Mouse (Mus musculus): ENCODE measurements around the gene H2afb3.
"Not testable (repeated sequence)": the region's sequence is repeated elsewhere in the genome, so short reads cannot be mapped to it uniquely, and the experiment has no call there.

H2afb3 gene

DNA sequence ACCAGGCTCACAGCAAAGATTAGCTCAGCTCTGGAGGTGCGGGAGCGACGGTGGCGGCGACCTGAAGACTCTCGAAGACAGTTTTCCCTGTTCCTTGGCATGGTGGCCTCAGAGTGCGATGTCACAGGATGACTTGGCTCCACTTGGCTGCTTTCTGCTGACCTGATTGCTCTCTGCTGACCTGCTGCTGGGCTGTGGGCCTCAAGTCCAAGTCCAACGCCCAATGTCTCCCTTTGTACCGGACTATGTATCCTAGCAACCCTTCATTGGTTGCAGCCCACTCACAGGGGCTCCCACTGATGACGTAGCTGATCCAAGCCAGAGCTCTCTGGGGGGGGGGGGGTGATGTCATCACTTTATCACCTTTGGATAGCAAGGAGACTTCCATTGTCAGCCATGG, at the start of gene H2afb3:
Gene H2afb3 (minus strand): TSS at position 101 of the 400 bp plus-strand sequence.
- not testable (repeated sequence) for DNase-seq (ENCODE audit: low read depth, low spot score)

GRCm38 (mm10) chrX:120301469-120302175, 11.3 kb downstream of the H2afb3 start:
- no peak for DNase-seq (ENCODE audit: low read depth, low spot score)

- peak; percentile 74 for DNase-seq (ENCODE audit: low read depth, low spot score)
Observed at GRCm38 (mm10) chrX:120292832-120293750, 19.8 kb downstream of the H2afb3 start.

- DNase-seq (ENCODE audit: low read depth, low spot score) = peak; percentile 5
Observed at GRCm38 (mm10) chrX:120291696-120292095, 21.2 kb downstream of the H2afb3 start.

- peak; percentile 8 for DNase-seq (ENCODE audit: low read depth, low spot score)
Observed at GRCm38 (mm10) chrX:120290900-120291280, 22.0 kb downstream of the H2afb3 start.

- DNase-seq (ENCODE audit: low read depth, low spot score) = peak; percentile 65
Observed at GRCm38 (mm10) chrX:120290011-120290899, 22.6 kb downstream of the H2afb3 start, which contains the start of gene Pcdh11x. Gene Pcdh11x (plus strand): TSS chrX:120290259.

GRCm38 (mm10) chrX:120287502-120287901, 25.4 kb downstream of the H2afb3 start:
- no peak for DNase-seq (ENCODE audit: low read depth, low spot score)

GRCm38 (mm10) chrX:120285522-120285921, 27.4 kb downstream of the H2afb3 start:
- DNase-seq (ENCODE audit: low read depth, low spot score) = peak; percentile 3
